Mouse (Mus musculus) ES-Bruce4 (cell line): ENCODE results near the gene Tex14.

Source experiments
- EP300 ChIP-seq: IDR thresholded peaks from 2 replicates; pipeline ENCODE4 v1.6.1; 2011; ENCODE audit warnings: low read depth, low read length; ENCODE audit not compliant: insufficient read depth
- POLR2A ChIP-seq: IDR thresholded peaks from one replicate; pipeline ENCODE4 v1.8.1; 2011; ENCODE audit warnings: low read length; ENCODE audit not compliant: insufficient read depth

DNA sequence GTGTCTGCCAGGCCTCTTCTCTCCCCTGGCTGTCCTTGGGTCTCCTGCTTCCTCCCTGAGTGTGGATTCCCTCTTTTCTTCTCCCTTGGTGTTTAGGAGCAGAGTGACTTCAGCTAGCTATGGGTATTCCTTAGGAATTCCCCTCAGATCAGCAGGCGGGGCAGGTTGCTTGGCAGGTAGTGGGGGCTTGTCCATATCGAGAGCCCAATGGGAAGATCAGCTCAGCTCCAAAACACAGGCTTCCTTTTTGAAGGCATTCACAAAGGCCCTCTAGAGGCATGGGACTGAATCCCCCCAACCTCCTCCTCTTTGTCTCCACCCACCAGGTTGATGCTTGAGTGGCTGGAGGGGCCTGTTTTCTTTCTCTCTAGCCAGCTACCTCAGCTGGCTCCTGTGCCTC, 191.6 kb downstream of the Tex14 start:
- TF ChIP-seq EP300 = no peak
- TF ChIP-seq POLR2A = no peak
